Mouse (Mus musculus) liver, embryonic 18 days (tissue): ENCODE data around the gene Rasgrp2. TPM values are rescaled to one million over a fixed set of nuclear protein-coding genes. Genes with fewer than 3 reads are reported as not detected.

ENCODE experiments used
- polyA plus RNA-seq: library from polyadenylated mRNA; depleted of rRNA; stranded (reverse); fragments of >200 nt; gene quantifications from 2 replicates; pipeline ENCODE4 v1.2.3, GENCODE M21; 2012; rRNA removed

The Rasgrp2 gene
- polyA plus RNA-seq = 80.4 and 84.1 TPM in 2 replicates

GRCm38 (mm10) chr19:6399285-6400095 lies at the start of gene Rasgrp2:
Gene Rasgrp2 (plus strand): TSS chr19:6399340.

GRCm38 (mm10) chr19:6363411-6364240 lies 35.5 kb upstream of the Rasgrp2 start, which contains the start of gene Sf1:
Gene Sf1 (plus strand): TSS chr19:6363690.

GRCm38 (mm10) chr19:6384128-6384527 lies 15.0 kb upstream of the Rasgrp2 start, which contains the start of gene Pygm:
Gene Pygm (plus strand): TSS chr19:6384399.

DNA sequence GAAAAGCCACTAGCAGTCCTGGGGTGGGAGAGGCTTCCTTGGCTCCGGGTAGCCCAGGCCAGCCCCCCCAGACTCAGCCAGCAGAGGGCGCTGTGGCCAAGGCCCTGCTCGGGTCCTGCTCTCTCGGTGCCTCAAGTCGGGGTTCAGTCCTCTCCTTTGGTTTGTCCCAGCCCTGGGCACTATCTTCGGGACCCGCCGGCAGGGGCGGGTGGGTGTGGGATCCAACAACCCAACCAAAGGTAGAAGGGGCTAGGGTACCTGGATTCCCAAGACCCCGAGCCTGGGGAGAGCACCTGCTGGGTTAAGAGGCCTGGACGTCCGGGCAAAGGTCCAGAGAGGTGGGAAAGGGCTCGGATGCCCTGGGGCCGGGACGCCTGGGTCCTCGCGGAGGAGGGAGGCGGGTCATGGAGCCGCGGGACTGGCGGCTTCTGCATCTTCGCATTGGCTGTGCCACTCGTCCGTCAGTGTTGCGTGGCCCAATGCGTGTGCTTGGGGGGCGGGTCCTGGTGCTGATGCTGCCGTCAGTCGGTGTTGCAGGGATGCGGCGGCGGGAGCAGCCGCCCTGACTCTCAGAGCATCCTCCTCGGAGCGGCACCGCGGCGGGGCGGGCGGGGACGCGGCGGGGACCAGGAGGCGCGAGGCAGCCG lies 19.2 kb downstream of the Rasgrp2 start, which contains the start of gene Nrxn2:
TSS of gene Nrxn2 (plus strand) at position 499 of the 647 bp plus-strand sequence.

Other genes starting within 250 kb of the Rasgrp2 start
- gene Majin, start 215.0 kb upstream of the Rasgrp2 start, polyA plus RNA-seq = 0.05 TPM in 2 replicates
- gene Gpha2, start 173.0 kb upstream of the Rasgrp2 start, polyA plus RNA-seq = not detected in 2 replicates
- gene Ppp2r5b, start 163.5 kb upstream of the Rasgrp2 start, polyA plus RNA-seq = 4.8 and 5.2 TPM in 2 replicates
- gene Atg2a, start 157.7 kb upstream of the Rasgrp2 start, polyA plus RNA-seq = 5.6 and 6.8 TPM in 2 replicates
- gene Ehd1, start 122.6 kb upstream of the Rasgrp2 start, polyA plus RNA-seq = 57.5 and 76.1 TPM in 2 replicates
- 4.2 and 5.4 TPM in 2 replicates for gene Cdc42bpg, start 92.9 kb upstream of the Rasgrp2 start, polyA plus RNA-seq
- gene Men1, start 64.4 kb upstream of the Rasgrp2 start, polyA plus RNA-seq = 16.8 and 18.1 TPM in 2 replicates
- gene Map4k2, start 58.2 kb upstream of the Rasgrp2 start, polyA plus RNA-seq = 29.5 and 37.2 TPM in 2 replicates
- 43.1 and 53.9 TPM in 2 replicates for gene Sf1, start 35.6 kb upstream of the Rasgrp2 start, polyA plus RNA-seq
- 3.5 and 4.3 TPM in 2 replicates for gene Pygm, start 14.9 kb upstream of the Rasgrp2 start, polyA plus RNA-seq
- gene Nrxn2, start 19.4 kb downstream of the Rasgrp2 start, polyA plus RNA-seq = 0.39 and 0.82 TPM in 2 replicates
- 0.01 and 0.04 TPM in 2 replicates for gene Slc22a12, start 143.7 kb downstream of the Rasgrp2 start, polyA plus RNA-seq